Mouse (Mus musculus) thymus, adult 2 months (tissue): ENCODE data around the gene Dnajb1. TPM values are rescaled to one million over a fixed set of nuclear protein-coding genes. Genes with fewer than 3 reads are reported as not detected.
A peak's percentile ranks its signal among the peaks of the same experiment; 100 is the strongest.

Experiments
- DNase-seq: peaks from one replicate; pipeline ENCODE4 v3.0.0; 2021
- H3K27ac ChIP-seq: fragments of 200-500 bp; 2 replicates; pipeline ENCODE4 v1.5.1; 2012; ENCODE audit warnings: low read length, control low read depth; ENCODE audit not compliant: control insufficient read depth, insufficient read depth
- H3K27me3 ChIP-seq: fragments of 200-500 bp; 2 replicates; pipeline ENCODE4 v1.6.1; 2012; ENCODE audit warnings: mild to moderate bottlenecking, low read length, moderate library complexity, mixed read lengths; ENCODE audit not compliant: control insufficient read depth, insufficient read depth
- H3K36me3 ChIP-seq: fragments of 200-500 bp; 2 replicates; pipeline ENCODE4 v1.6.1; 2012; ENCODE audit warnings: mild to moderate bottlenecking, low read length, moderate library complexity; ENCODE audit not compliant: control insufficient read depth, insufficient read depth
- H3K4me1 ChIP-seq: fragments of 200-500 bp; replicated peaks from 2 replicates; pipeline ENCODE4 v1.6.1; 2012; ENCODE audit warnings: low read length; ENCODE audit not compliant: control insufficient read depth, insufficient read depth
- H3K4me3 ChIP-seq: fragments of 200-500 bp; 2 replicates; pipeline ENCODE4 v1.5.1; 2012; ENCODE audit warnings: mild to moderate bottlenecking, low read length, control low read depth, moderate library complexity; ENCODE audit not compliant: control insufficient read depth, insufficient read depth
- CTCF ChIP-seq: fragments of 200-500 bp; IDR thresholded peaks from 2 replicates; pipeline ENCODE4 v1.5.1; 2012; ENCODE audit warnings: mild to moderate bottlenecking, control low read depth, low read length, moderate library complexity, borderline replicate concordance; ENCODE audit not compliant: control insufficient read depth, poor library complexity, insufficient read depth; ENCODE audit errors: extremely low read depth
- POLR2A ChIP-seq: fragments of 200-500 bp; IDR thresholded peaks from 2 replicates; pipeline ENCODE4 v1.6.1; 2012; ENCODE audit warnings: mild to moderate bottlenecking, low read length, control low read depth, moderate library complexity; ENCODE audit not compliant: control insufficient read depth, poor library complexity, insufficient read depth; ENCODE audit errors: extremely low read depth
- WGBS: fragments of 180-500 bp; shearing (Covaris S2); methylation state at CpG from one replicate; pipeline ENCODE4 v1.1.7; 2018; 5-methylcytosine and 5-hydroxymethylcytosine counted together
- polyA plus RNA-seq: library from polyadenylated mRNA; depleted of rRNA; stranded (reverse); fragments of >200 nt; gene quantifications from 2 replicates; pipeline ENCODE4 v1.2.3, GENCODE M21; 2012; rRNA removed

Gene Dnajb1
- 87.1 and 91.0 TPM in 2 replicates for polyA plus RNA-seq

- under 1% methylated on average over 69 of the region's 69 CpGs for WGBS
- H3K36me3 ChIP-seq, result peaks cover 24% of the 10 kb centered on the region
- H3K27ac ChIP-seq, result peak within 1 kb of the TSS; percentile 81
- H3K27me3 ChIP-seq, result no peaks in the 10 kb centered on the region
- H3K4me1 ChIP-seq, result peaks cover 30% of the 10 kb centered on the region
- peak within 1 kb of the TSS; percentile 61 for H3K4me3 ChIP-seq
- TF ChIP-seq CTCF, result peak; percentile 47; the same call in 1 of the 2 replicates
- TF ChIP-seq POLR2A, result peak; percentile 85
- DNase-seq, result peak; percentile 100
These were observed at the start of gene Dnajb1, which contains the start of gene Tecr for GRCm38 (mm10) chr8:83607661-83608397. Dnajb1 (plus strand) TSS chr8:83608193. Tecr (minus strand) TSS chr8:83607971.

GRCm38 (mm10) chr8:83562669-83563068 is 45.3 kb upstream of the Dnajb1 start:
- Histone ChIP-seq H3K27ac (no peak overlapping the region), H3K36me3 (no peaks in the 10 kb centered on the region), H3K27me3 (no peaks in the 10 kb centered on the region), H3K4me1 (peaks cover 7% of the 10 kb centered on the region), H3K4me3 (no peak overlapping the region)
- TF ChIP-seq POLR2A (no peak), CTCF (no peak)
- DNase-seq, result no peak
- WGBS, result 96% methylated on average over 3 of the region's 3 CpGs

DNA sequence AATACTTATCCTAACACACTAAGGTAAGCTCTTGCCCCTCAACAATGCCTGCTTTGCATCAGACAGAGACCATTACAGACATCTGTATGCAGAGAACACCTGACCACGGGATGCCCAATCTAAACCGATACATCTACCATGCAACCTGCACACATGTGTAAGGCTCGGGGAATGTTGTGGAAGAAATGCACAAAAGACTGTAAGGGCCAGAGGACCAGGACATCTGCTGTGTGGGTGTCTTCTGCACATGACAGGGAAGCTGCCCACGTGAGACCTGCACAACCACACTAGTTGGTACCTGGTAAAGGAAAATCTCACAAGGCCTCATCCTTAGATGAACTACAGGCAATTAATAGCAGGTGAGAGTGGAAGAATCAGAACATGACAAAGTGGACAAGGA is 44.7 kb upstream of the Dnajb1 start:
- Histone ChIP-seq H3K27ac (no peak overlapping the region), H3K4me1 (peaks cover 11% of the 10 kb centered on the region), H3K4me3 (no peak overlapping the region), H3K36me3 (no peaks in the 10 kb centered on the region), H3K27me3 (no peaks in the 10 kb centered on the region)
- TF ChIP-seq POLR2A, result no peak
- no peak for TF ChIP-seq CTCF
- WGBS, result 79% methylated on average over 4 of the region's 4 CpGs
- no peak for DNase-seq

DNA sequence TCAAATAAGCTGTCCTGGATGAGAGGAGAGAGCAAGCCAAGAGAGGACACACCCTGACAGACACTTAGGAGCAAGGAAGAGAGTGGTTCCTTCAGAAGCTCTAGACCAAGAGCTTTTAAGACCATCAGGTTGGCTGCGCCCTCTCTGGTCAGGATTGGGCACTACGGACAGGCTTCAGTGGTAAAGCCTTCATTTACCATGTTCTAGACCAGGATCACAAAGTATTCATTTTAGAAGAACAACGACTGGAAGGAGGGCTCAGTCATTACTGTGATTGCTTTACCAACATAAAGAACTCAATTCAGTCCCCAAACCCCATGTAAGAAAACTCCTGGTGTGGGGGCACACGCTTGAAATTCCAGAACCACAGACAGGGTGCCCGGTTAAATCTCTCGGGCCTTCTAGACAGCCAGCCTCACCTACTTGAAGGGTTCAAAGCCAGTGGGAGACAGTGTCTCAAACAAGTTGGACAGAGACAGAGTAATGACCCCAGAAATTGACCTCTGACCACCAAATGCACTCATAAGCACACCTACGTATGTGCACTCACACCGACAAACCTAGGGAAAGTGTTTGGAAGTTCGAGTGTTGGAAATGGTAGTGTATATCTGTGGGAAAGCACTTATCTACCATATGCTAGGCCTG is 42.1 kb upstream of the Dnajb1 start:
- Histone ChIP-seq H3K27me3 (no peaks in the 10 kb centered on the region), H3K36me3 (no peaks in the 10 kb centered on the region), H3K27ac (no peak overlapping the region), H3K4me1 (peaks cover 13% of the 10 kb centered on the region), H3K4me3 (no peak overlapping the region)
- TF ChIP-seq POLR2A (no peak), CTCF (no peak)
- DNase-seq, result peak; percentile 44
- WGBS, result 87% methylated on average over 9 of the region's 9 CpGs

GRCm38 (mm10) chr8:83566469-83567395 is 41.3 kb upstream of the Dnajb1 start, which contains the start of gene Ndufb7:
Ndufb7 (plus strand) TSS chr8:83566671.
- Histone ChIP-seq H3K4me3 (peak within 1 kb of the TSS; percentile 98), H3K27ac (peak within 1 kb of the TSS; percentile 48), H3K36me3 (peaks cover 4% of the 10 kb centered on the region), H3K4me1 (peaks cover 13% of the 10 kb centered on the region), H3K27me3 (no peaks in the 10 kb centered on the region)
- WGBS, result 1% methylated on average over 48 of the region's 48 CpGs
- TF ChIP-seq POLR2A, result peak; percentile 78
- TF ChIP-seq CTCF, result peak; percentile 94
- peak; percentile 96 for DNase-seq

DNA sequence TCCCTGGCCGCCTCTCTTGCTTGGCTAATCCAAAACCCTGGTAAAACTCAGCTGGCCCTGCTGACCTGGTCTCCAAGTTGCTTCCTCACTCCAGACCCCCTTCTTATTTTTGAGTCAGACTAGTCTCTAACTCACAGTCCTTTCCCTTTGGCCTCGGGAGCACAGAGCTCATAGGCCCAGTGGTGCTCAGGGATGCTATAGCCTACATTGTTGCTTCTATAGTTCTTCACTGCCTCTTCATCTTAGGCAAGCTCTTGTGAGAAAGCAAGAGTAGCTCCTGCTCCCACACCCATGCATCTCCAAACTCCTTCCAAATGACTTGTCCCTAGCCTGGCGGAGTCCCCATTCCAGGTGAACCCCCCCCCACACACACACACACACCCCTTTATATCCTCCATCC is 40.3 kb upstream of the Dnajb1 start:
- DNase-seq, result no peak
- H3K4me1 ChIP-seq, result peaks cover 22% of the 10 kb centered on the region
- 79% methylated on average over 3 of the region's 3 CpGs for WGBS
- TF ChIP-seq POLR2A (no peak), CTCF (no peak)
- no peak overlapping the region for H3K27ac ChIP-seq
- H3K27me3 ChIP-seq, result no peaks in the 10 kb centered on the region
- peaks cover 8% of the 10 kb centered on the region for H3K36me3 ChIP-seq
- no peak overlapping the region for H3K4me3 ChIP-seq
